Mouse (Mus musculus) left cerebral cortex, adult 2 months (tissue): ENCODE results near the gene Igf2bp1. TPM values are rescaled to one million over a fixed set of nuclear protein-coding genes. Genes with fewer than 3 reads are reported as not detected.
"Not testable (repeated sequence)": the region's sequence is repeated elsewhere in the genome, so short reads cannot be mapped to it uniquely, and the experiment has no call there.

Experiments
- DNase-seq, 2 experiments: peaks; one replicate each; pipeline ENCODE4 v3.0.0; 2021 to 2022; ENCODE audit warnings: low spot score in 2 of 2, mixed read lengths in 1 of 2; ENCODE audit errors: extremely low spot score in 1 of 2
- H3K27ac ChIP-seq: fragments of 200-600 bp; 2 replicates; pipeline ENCODE4 v1.8.1; 2022
- H3K4me3 ChIP-seq: fragments of 200-600 bp; 2 replicates; pipeline ENCODE4 v1.8.1; 2022
- CTCF ChIP-seq: fragments of 200-600 bp; IDR thresholded peaks from 2 replicates; pipeline ENCODE4 v1.8.1; 2022; ENCODE audit warnings: antibody characterized with exemption, mild to moderate bottlenecking, moderate library complexity
- intact Hi-C: fragments of 180-260 bp; cut with DNase I; formaldehyde crosslinking; loops from one replicate; pipeline ENCODE4 v1.15.1; 2025
- total RNA-seq, 2 experiments: library from RNA; stranded (reverse); gene quantifications; 2 replicates each; pipeline ENCODE4 v1.2.3; 2021

The Igf2bp1 gene
- total RNA-seq, 2 experiments from 2014 or later: 0.23 to 0.45 TPM

DNA sequence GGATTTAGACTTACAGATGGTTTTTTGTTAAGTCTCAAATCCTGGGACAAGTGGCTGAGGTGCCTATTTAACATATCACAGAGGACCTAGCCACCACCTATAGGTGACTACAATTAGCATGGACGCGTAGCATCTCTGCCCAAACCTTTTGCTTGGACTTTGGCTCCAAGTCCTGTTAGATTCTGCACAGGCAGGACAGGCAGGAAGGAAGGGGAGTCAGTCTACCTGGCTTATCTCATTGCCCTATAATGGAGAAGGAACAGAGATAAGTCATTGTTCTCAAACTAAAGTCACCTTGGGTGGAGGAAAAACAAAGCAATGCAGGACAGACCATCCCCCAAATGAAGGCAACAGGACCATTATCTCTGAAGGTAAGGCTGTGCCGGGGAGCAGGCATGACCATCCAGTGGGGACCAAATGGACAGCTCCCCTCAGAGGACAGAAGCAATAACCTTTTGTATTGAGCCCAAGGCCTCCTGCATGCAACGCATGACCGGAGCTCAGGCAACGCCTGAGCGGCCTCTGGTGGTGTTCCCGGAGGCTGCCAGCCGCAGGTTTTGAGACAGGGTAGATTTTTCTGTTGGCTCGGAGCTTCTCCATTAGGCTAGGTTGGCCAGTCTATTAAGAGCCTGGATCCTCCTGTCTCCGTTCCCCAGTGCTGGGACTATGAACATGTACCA lies 65.8 kb downstream of the Igf2bp1 start:
- intact Hi-C loops: no loop called here
- Histone ChIP-seq H3K4me3 (no peak overlapping the region), H3K27ac (no peak overlapping the region)
- DNase-seq: no peak
- TF ChIP-seq CTCF: no peak; the same call in 1 of the 2 replicates

DNA sequence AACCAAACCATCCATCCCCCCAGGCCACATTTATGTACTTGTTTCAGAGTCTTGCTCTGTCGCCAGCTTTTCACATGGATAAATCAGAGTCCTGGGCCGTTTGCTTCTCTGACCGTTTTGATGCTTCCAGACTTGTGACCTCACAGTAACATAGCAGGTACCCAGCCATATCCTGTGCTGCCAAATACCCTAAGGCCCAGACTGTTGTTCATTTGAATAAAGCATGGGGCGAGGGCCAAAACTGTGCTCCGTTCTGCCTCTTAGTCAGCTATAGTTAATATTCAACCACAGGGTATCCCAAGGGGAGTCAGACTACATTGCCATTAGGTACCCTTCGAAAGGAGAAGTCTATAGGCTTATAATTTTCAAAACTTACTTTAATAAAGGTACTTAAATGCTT lies 69.3 kb downstream of the Igf2bp1 start:
- TF ChIP-seq CTCF: no peak
- no peak overlapping the region for H3K4me3 ChIP-seq
- intact Hi-C loops: no loop called here
- no peak overlapping the region for H3K27ac ChIP-seq
- no peak for DNase-seq

DNA sequence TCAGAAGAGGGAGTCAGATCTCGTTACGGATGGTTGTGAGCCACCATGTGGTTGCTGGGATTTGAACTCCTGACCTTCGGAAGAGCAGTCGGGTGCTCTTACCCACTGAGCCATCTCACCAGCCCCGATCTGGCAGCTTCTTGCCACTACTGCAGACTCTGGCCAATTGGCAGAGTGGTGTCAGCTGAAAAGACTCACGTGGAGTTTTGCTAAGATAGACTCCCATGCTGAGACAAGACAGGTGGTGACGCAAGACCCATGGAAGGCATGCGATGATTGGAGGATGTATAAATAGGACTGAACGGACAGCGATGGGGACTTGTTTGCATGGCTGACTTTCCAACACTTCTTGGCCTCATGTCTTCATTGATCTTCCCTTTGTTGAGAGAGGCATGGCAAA lies 73.6 kb downstream of the Igf2bp1 start:
- intact Hi-C loops, DNase-seq, H3K4me3 ChIP-seq, H3K27ac ChIP-seq: not testable (repeated sequence)

DNA sequence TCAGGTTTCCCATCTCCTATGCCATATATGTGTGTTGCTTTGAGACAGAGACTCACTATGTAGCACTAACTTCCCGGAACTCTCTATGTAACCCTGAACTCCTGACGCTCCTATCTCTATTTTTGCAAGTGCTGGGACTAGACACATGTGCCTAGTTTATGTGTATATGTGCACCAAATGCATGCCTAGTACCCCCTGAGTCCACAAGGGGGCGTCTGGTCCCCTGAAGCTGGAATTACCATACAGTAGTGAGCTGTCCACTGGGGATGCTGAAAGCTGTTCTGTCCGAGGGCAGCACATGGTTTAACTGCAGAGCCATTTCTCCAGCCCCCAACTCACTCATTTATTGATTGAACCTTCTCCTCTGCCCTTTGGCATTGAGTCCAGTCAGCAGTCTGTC lies 79.3 kb downstream of the Igf2bp1 start:
- no peak overlapping the region for H3K27ac ChIP-seq
- TF ChIP-seq CTCF: no peak; the same call in 1 of the 2 replicates
- H3K4me3 ChIP-seq: no peak overlapping the region
- DNase-seq: no peak
- intact Hi-C loops: no loop called here

- H3K4me3 ChIP-seq: no peak overlapping the region
- H3K27ac ChIP-seq: no peak overlapping the region
- no peak for TF ChIP-seq CTCF
- intact Hi-C loops: no loop called here
- no peak for DNase-seq
Measured at GRCm38 (mm10) chr11:95925976-95926375, 79.8 kb downstream of the Igf2bp1 start.

- intact Hi-C loops: no loop called here
- TF ChIP-seq CTCF: no peak
- Histone ChIP-seq H3K27ac (no peak overlapping the region), H3K4me3 (no peak overlapping the region)
- DNase-seq: no peak
Measured at GRCm38 (mm10) chr11:95924215-95924614, 81.5 kb downstream of the Igf2bp1 start.

- H3K27ac ChIP-seq, intact Hi-C loops, H3K4me3 ChIP-seq, DNase-seq: not testable (repeated sequence)
Measured at GRCm38 (mm10) chr11:95923477-95923876, 82.3 kb downstream of the Igf2bp1 start.

DNA sequence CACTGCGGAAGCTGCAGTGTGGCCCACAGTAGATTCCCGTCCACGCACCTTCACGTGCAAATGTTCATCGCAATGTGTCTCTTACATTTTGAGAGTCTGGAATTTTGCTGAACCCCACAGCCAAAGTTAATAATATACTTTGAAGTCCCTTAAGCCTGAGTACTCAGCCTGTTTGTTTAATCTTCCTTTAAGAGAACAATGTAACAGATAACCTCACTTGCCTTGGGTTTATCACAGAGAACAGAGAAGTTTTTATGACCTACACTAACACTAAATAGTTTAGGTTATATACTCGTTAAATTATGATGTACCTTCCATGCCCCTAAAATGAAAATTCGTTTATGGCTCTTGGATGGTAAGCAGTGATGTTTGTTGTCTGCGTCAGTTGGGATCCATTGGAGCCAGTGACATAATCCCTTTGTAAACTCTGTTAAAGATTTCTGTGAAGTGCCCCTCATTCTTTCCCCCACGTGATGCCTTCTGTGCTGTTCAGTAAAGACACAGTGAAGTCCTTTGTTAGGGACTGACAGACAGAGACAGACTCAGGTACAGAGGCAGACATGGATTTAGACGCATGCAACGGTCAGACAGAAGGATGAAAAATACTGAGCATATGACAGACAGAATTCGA lies 83.6 kb downstream of the Igf2bp1 start:
- intact Hi-C loops: no loop called here
- DNase-seq: no peak
- Histone ChIP-seq H3K4me3 (no peak overlapping the region), H3K27ac (no peak overlapping the region)
- no peak for TF ChIP-seq CTCF

- Histone ChIP-seq H3K4me3 (no peak overlapping the region), H3K27ac (no peak overlapping the region)
- no peak for TF ChIP-seq CTCF
- intact Hi-C loops: loop anchor here (5.0 kb wide), 1 partner anchor 86 kb away; no protein-coding TSS in a partner anchor
- no peak for DNase-seq
Measured at GRCm38 (mm10) chr11:95916426-95916825, 89.3 kb downstream of the Igf2bp1 start.

DNA sequence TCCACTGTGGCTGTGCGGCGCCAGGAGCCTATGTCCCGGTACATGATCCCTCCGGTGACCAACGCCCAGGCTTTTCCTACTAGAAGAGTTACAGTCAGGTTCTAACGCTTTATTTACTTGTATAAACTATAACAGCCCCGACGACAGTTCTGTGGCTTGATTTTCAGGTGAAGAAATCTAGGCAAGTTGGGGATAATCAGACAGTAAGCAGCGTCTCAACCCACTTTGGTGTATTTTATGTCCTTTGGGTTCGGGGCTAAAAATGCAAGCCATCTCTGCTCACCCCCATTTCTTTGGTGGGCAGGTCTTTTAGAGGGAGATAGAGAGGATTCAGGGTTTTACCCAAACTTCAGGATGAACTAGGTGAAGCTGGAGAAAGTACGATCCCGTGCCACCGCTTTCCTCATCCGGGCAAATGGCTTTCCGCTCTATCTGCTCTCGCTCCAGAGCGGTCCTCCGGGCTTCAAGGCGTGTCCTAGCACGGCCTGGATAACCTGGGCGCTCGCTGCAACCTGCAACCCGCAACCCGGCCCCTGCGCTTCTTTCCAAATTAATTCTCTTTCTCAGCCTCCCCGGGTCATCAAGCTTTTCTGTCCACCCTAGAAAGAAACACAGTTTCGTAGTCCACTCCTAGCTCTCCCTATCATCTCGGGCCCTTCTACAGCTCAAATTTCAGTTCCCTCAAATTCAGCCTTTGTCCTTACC lies 90.6 kb downstream of the Igf2bp1 start:
- Histone ChIP-seq H3K27ac (no peak overlapping the region), H3K4me3 (no peak overlapping the region)
- intact Hi-C loops: loop anchor here (5.0 kb wide), 1 partner anchor 87 kb away; no protein-coding TSS in a partner anchor
- DNase-seq: no peak
- no peak for TF ChIP-seq CTCF

- intact Hi-C loops: no loop called here
- Histone ChIP-seq H3K4me3 (no peak within 1 kb of the TSS), H3K27ac (no peak within 1 kb of the TSS)
- TF ChIP-seq CTCF: no peak
- DNase-seq: peak; percentile 11 to 19
Measured at GRCm38 (mm10) chr11:95914571-95914991, 91.2 kb downstream of the Igf2bp1 start, which contains the start of gene B4galnt2. Gene B4galnt2, minus strand, starts transcription at chr11:95914891.

DNA sequence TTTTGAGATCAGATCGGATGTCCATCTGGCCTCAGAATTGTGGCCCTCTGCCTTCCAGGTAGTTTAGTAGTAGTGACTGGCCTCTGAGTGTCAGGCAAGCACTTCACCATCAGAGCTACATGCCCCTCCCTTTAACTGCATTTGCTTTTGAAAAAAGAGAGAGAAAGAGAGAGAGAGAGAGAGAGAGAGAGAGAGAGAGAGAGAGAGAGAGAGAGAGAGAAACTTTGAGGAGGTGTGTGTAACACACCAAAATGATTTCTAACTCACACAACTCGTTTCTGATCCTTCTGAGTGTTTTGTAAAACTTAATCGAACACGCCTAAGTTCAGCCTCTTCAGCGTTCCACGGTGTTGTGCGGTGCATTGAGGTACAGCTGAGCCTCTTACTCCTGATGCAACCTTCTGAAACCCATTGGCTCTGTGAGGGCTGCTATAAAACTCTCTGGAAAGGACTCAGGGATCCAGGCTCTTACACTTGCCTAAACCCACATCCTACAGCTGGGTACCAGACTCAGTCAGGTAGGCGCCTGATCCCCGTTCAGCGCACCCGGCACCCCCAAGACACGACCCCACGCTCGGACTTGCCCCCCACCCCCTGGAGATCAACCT lies 91.7 kb downstream of the Igf2bp1 start:
- Histone ChIP-seq H3K27ac (no peak overlapping the region), H3K4me3 (no peak overlapping the region)
- intact Hi-C loops: no loop called here
- no peak for DNase-seq
- no peak for TF ChIP-seq CTCF
